Mouse (Mus musculus): ENCODE data around the gene Ascl1.

GRCm38 (mm10) chr10:87489246-87490009 lies 4.0 kb downstream of the Ascl1 start:
- TF ChIP-seq CTCF (IDR thresholded peaks at IDR 0.05; ENCODE audit: control insufficient read depth, insufficient read depth, insufficient replicate concordance, low read depth, low read length) (no peak), POLR2A (IDR thresholded peaks at IDR 0.05; ENCODE audit: control insufficient read depth, low read depth, low read length) (no peak)
